Mouse (Mus musculus): Measurements from ENCODE around the gene Taok2. TPM values are rescaled to one million over a fixed set of nuclear protein-coding genes. Genes with fewer than 3 reads are reported as not detected.

The Taok2 gene
- polyA plus RNA-seq, 1 experiment from 2014 or later: 13.9 TPM

- no peak overlapping the region for H3K27ac ChIP-seq (replicated peaks)
- H3K4me3 ChIP-seq (ENCODE audit: low read depth, low read length): no peak overlapping the region
- H3K9ac ChIP-seq (ENCODE audit: low read length): no peak overlapping the region
- DNase-seq (ENCODE audit: low spot score) (no peak), ATAC-seq (ENCODE audit: low FRiP score, low TSS enrichment) (no peak)
- H3K4me2 ChIP-seq (replicated peaks; ENCODE audit: low read depth): no peak overlapping the region
- H3K9me3 ChIP-seq (ENCODE audit: control insufficient read depth, low read length): no peaks in the 10 kb centered on the region
- H3K36me3 ChIP-seq (ENCODE audit: control insufficient read depth, insufficient read depth, low read length): no peaks in the 10 kb centered on the region
- H3K4me1 ChIP-seq (replicated peaks; ENCODE audit: control insufficient read depth, insufficient read depth): no peaks in the 10 kb centered on the region
- H3K27me3 ChIP-seq (ENCODE audit: control insufficient read depth, insufficient read depth, low read length): peaks cover 2% of the 10 kb centered on the region; the same call in 1 of the 2 replicates
- TF ChIP-seq CTCF (IDR thresholded peaks at IDR 0.05; ENCODE audit: low read depth) (no peak), EP300 (optimal IDR thresholded peaks at IDR 0.05) (no peak)
- 14% methylated on average over 10 of the region's 10 CpGs for WGBS
These were observed 60.6 kb downstream of the Taok2 start for GRCm38 (mm10) chr7:126823940-126824339.

- DNase-seq (ENCODE audit: low spot score) (no peak), ATAC-seq (ENCODE audit: low FRiP score, low TSS enrichment) (no peak)
- Histone ChIP-seq H3K4me1 (replicated peaks; ENCODE audit: control insufficient read depth, insufficient read depth) (no peaks in the 10 kb centered on the region), H3K9ac (ENCODE audit: low read length) (no peak overlapping the region), H3K4me3 (ENCODE audit: low read depth, low read length) (peak overlapping the region; percentile 19; the same call in 1 of the 2 replicates), H3K4me2 (replicated peaks; ENCODE audit: low read depth) (peak overlapping the region; percentile 44), H3K9me3 (ENCODE audit: control insufficient read depth, low read length) (no peaks in the 10 kb centered on the region), H3K27ac (replicated peaks) (no peak overlapping the region), H3K27me3 (ENCODE audit: control insufficient read depth, insufficient read depth, low read length) (peaks cover 2% of the 10 kb centered on the region; the same call in 1 of the 2 replicates), H3K36me3 (ENCODE audit: control insufficient read depth, insufficient read depth, low read length) (no peaks in the 10 kb centered on the region)
- no peak for TF ChIP-seq EP300 (optimal IDR thresholded peaks at IDR 0.05)
- no peak for TF ChIP-seq CTCF (IDR thresholded peaks at IDR 0.05; ENCODE audit: low read depth)
- 2% methylated on average over 10 of the region's 19 CpGs for WGBS
These were observed 61.2 kb downstream of the Taok2 start for GRCm38 (mm10) chr7:126823202-126823711.

GRCm38 (mm10) chr7:126822741-126823140, 61.8 kb downstream of the Taok2 start:
- H3K9me3 ChIP-seq (ENCODE audit: control insufficient read depth, low read length): no peaks in the 10 kb centered on the region
- no peak overlapping the region for H3K27ac ChIP-seq (replicated peaks)
- peaks cover 2% of the 10 kb centered on the region; the same call in 1 of the 2 replicates for H3K27me3 ChIP-seq (ENCODE audit: control insufficient read depth, insufficient read depth, low read length)
- no peaks in the 10 kb centered on the region for H3K4me1 ChIP-seq (replicated peaks; ENCODE audit: control insufficient read depth, insufficient read depth)
- no peaks in the 10 kb centered on the region for H3K36me3 ChIP-seq (ENCODE audit: control insufficient read depth, insufficient read depth, low read length)
- H3K4me3 ChIP-seq (ENCODE audit: low read depth, low read length): no peak overlapping the region; the same call in 1 of the 2 replicates
- ATAC-seq (ENCODE audit: low FRiP score, low TSS enrichment): no peak
- TF ChIP-seq CTCF (IDR thresholded peaks at IDR 0.05; ENCODE audit: low read depth): no peak
- DNase-seq (ENCODE audit: low spot score): no peak
- H3K9ac ChIP-seq (ENCODE audit: low read length): no peak overlapping the region
- peak overlapping the region; percentile 44; the same call in 1 of the 2 replicates for H3K4me2 ChIP-seq (replicated peaks; ENCODE audit: low read depth)
- 27% methylated on average over 9 of the region's 9 CpGs for WGBS

GRCm38 (mm10) chr7:126821835-126822511, 62.5 kb downstream of the Taok2 start:
- Histone ChIP-seq H3K27ac (replicated peaks) (no peak overlapping the region), H3K4me1 (replicated peaks; ENCODE audit: control insufficient read depth, insufficient read depth) (no peaks in the 10 kb centered on the region), H3K9me3 (ENCODE audit: control insufficient read depth, low read length) (no peaks in the 10 kb centered on the region), H3K27me3 (ENCODE audit: control insufficient read depth, insufficient read depth, low read length) (peaks cover 2% of the 10 kb centered on the region; the same call in 1 of the 2 replicates), H3K9ac (ENCODE audit: low read length) (no peak overlapping the region), H3K36me3 (ENCODE audit: control insufficient read depth, insufficient read depth, low read length) (no peaks in the 10 kb centered on the region), H3K4me2 (replicated peaks; ENCODE audit: low read depth) (no peak overlapping the region), H3K4me3 (ENCODE audit: low read depth, low read length) (no peak overlapping the region)
- TF ChIP-seq EP300 (optimal IDR thresholded peaks at IDR 0.05) (no peak), CTCF (IDR thresholded peaks at IDR 0.05; ENCODE audit: low read depth) (peak; percentile 98)
- peak; percentile 74 for DNase-seq (ENCODE audit: low spot score)
- WGBS: 27% methylated on average over 7 of the region's 7 CpGs
- peak; percentile 45 for ATAC-seq (ENCODE audit: low FRiP score, low TSS enrichment)

GRCm38 (mm10) chr7:126818818-126819217, 65.7 kb downstream of the Taok2 start:
- Histone ChIP-seq H3K27ac (replicated peaks) (no peak overlapping the region), H3K36me3 (ENCODE audit: control insufficient read depth, insufficient read depth, low read length) (no peaks in the 10 kb centered on the region), H3K9me3 (ENCODE audit: control insufficient read depth, low read length) (no peaks in the 10 kb centered on the region), H3K9ac (ENCODE audit: low read length) (no peak overlapping the region), H3K4me1 (replicated peaks; ENCODE audit: control insufficient read depth, insufficient read depth) (no peaks in the 10 kb centered on the region), H3K27me3 (ENCODE audit: control insufficient read depth, insufficient read depth, low read length) (peaks cover 2% of the 10 kb centered on the region; the same call in 1 of the 2 replicates), H3K4me2 (replicated peaks; ENCODE audit: low read depth) (no peak overlapping the region), H3K4me3 (ENCODE audit: low read depth, low read length) (no peak overlapping the region)
- DNase-seq (ENCODE audit: low spot score) (no peak), ATAC-seq (ENCODE audit: low FRiP score, low TSS enrichment) (no peak)
- TF ChIP-seq CTCF (IDR thresholded peaks at IDR 0.05; ENCODE audit: low read depth): peak; percentile 39
- TF ChIP-seq EP300 (optimal IDR thresholded peaks at IDR 0.05): no peak
- WGBS: 23% methylated on average over 1 of the region's 1 CpGs

- no peaks in the 10 kb centered on the region for H3K36me3 ChIP-seq (ENCODE audit: control insufficient read depth, insufficient read depth, low read length)
- TF ChIP-seq CTCF (IDR thresholded peaks at IDR 0.05; ENCODE audit: low read depth) (no peak), EP300 (optimal IDR thresholded peaks at IDR 0.05) (no peak)
These were observed 66.9 kb downstream of the Taok2 start for GRCm38 (mm10) chr7:126817595-126817994.

More at GRCm38 (mm10) chr7:126817595-126817994, 66.9 kb downstream of the Taok2 start:
- Histone ChIP-seq H3K27ac (replicated peaks) (no peak overlapping the region), H3K4me3 (ENCODE audit: low read depth, low read length) (no peak overlapping the region), H3K9ac (ENCODE audit: low read length) (no peak overlapping the region), H3K4me2 (replicated peaks; ENCODE audit: low read depth) (no peak overlapping the region), H3K27me3 (ENCODE audit: control insufficient read depth, insufficient read depth, low read length) (no peaks in the 10 kb centered on the region), H3K4me1 (replicated peaks; ENCODE audit: control insufficient read depth, insufficient read depth) (no peaks in the 10 kb centered on the region), H3K9me3 (ENCODE audit: control insufficient read depth, low read length) (no peaks in the 10 kb centered on the region)
- no peak for ATAC-seq (ENCODE audit: low FRiP score, low TSS enrichment)
- 83% methylated on average over 7 of the region's 7 CpGs for WGBS
- DNase-seq (ENCODE audit: low spot score): no peak
